Mouse (Mus musculus) megakaryocyte, embryonic 14.5 days (primary cell): ENCODE measurements around the gene Vwa8.

Source experiments
- FLI1 ChIP-seq: IDR thresholded peaks from 2 replicates; pipeline ENCODE4 v1.6.1; 2012; ENCODE audit warnings: low read length, inconsistent platforms, mixed read lengths
- GATA1 ChIP-seq: IDR thresholded peaks from 3 replicates; pipeline ENCODE4 v1.6.1; 2012; ENCODE audit warnings: mixed read lengths, low read length, inconsistent platforms, borderline replicate concordance

- TF ChIP-seq GATA1 (no peak), FLI1 (no peak)
Observed at GRCm38 (mm10) chr14:78972424-78972823, 123.6 kb downstream of the Vwa8 start.
